In the genomic region with DNA sequence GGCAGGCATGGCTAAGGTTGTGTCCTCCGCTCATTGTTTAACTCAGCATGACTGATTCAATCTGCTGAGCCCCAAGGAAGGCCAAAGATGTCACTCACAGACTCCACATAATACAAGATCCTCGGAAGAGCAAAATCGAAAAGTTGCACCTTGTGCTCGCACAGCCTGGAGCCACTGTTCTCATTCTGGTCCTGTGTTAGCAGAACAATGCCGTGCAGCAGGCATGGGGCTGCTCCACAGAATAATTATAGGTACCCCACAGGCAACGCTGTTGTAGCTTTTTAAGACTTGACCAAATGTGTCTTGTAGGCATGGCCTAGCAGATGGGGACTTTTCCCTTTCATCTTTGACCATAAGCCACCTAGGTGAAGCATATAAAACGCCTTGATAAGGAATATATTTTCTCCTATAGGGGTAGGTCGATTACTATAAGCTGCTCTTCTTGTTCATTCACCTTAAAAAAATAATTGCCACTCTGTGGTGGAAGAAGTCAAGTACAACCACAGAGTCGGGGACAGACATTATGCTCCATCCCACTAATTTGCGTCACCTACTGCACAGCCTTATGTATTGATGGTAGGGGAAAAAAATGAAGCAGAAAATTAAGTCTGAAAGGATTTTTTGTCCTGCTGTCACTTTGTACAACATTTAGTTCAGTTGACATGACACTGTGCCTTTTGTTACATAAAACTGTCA, we compare ENCODE assay signal across 14 mouse cellular contexts.
DNase-seq lines count a peak whose midpoint lies in the region; ATAC-seq and TF ChIP-seq lines count a peak whose summit lies in the region.
"Had no signal": no experiment of that assay in that cellular context is flagged by ENCODE, and none has a peak within 500 bp of the region (broad histone marks: within the 10 kb centered on the region; RNA-seq: fewer than 3 reads in every experiment).

No protein-coding gene starts in this region.

- no peak for TF ChIP-seq CTCF in brain, embryonic 14.5 days (IDR thresholded peaks at IDR 0.05; ENCODE audit: borderline replicate concordance, extremely low read depth, insufficient read depth, insufficient read length)

- no peaks in the 10 kb centered on the region for H3K36me3 ChIP-seq in embryonic facial prominence, embryonic 14.5 days (ENCODE audit: control insufficient read depth, insufficient read depth, low read length)
- H3K36me3 ChIP-seq in hindbrain, embryonic 11.5 days (ENCODE audit: control insufficient read depth, insufficient read depth, low read length) = no peaks in the 10 kb centered on the region
- H3K36me3 ChIP-seq in midbrain, embryonic 13.5 days = no peaks in the 10 kb centered on the region
- H3K36me3 ChIP-seq in kidney, embryonic 16.5 days (ENCODE audit: insufficient read depth, low read length) = no peaks in the 10 kb centered on the region
- H3K36me3 ChIP-seq: limb, embryonic 12.5 days; liver, embryonic 15.5 days had no signal

- H3K27me3 ChIP-seq in embryonic facial prominence, embryonic 14.5 days (replicated peaks; ENCODE audit: control insufficient read depth, insufficient read depth, low read length) = no peaks in the 10 kb centered on the region
- H3K27me3 ChIP-seq in hindbrain, embryonic 11.5 days (ENCODE audit: control insufficient read depth, insufficient read depth, low read length) = peaks cover 2% of the 10 kb centered on the region; the same call in 1 of the 2 replicates
- peaks cover 4% of the 10 kb centered on the region; the same call in 1 of the 2 replicates for H3K27me3 ChIP-seq in midbrain, embryonic 13.5 days
- no peaks in the 10 kb centered on the region for H3K27me3 ChIP-seq in kidney, embryonic 16.5 days (ENCODE audit: insufficient read depth, low read length)
- H3K27me3 ChIP-seq: limb, embryonic 12.5 days; liver, embryonic 15.5 days had no signal

- no peak overlapping the region for H3K4me2 ChIP-seq in embryonic facial prominence, embryonic 14.5 days (ENCODE audit: low read depth, low read length)
- no peak overlapping the region for H3K4me2 ChIP-seq in hindbrain, embryonic 11.5 days (replicated peaks; ENCODE audit: low read depth, low read length)
- 0 out of 2 replicates have a peak overlapping the region, but pooled peaks have one; percentile 1 for H3K4me2 ChIP-seq in midbrain, embryonic 13.5 days (replicated peaks)
- no peak overlapping the region for H3K4me2 ChIP-seq in kidney, embryonic 16.5 days (replicated peaks; ENCODE audit: low read depth, low read length)
- H3K4me2 ChIP-seq: limb, embryonic 12.5 days; liver, embryonic 15.5 days had no signal

- peak; percentile 37; the same call in 1 of the 2 replicates for ATAC-seq in embryonic facial prominence, embryonic 14.5 days (ENCODE audit: low read depth)
- peak; percentile 86 for ATAC-seq in hindbrain, embryonic 11.5 days (ENCODE audit: low FRiP score)
- peak; percentile 90 for ATAC-seq in midbrain, embryonic 13.5 days
- ATAC-seq in kidney, embryonic 16.5 days (ENCODE audit: low FRiP score, low TSS enrichment) = no peak

- TF ChIP-seq POLR2A in brain, embryonic 14.5 days (IDR thresholded peaks at IDR 0.05; ENCODE audit: borderline replicate concordance, extremely low read depth, insufficient read depth, insufficient read length, poor library complexity, severe bottlenecking) = no peak

- no peak overlapping the region for H3K4me3 ChIP-seq in embryonic facial prominence, embryonic 14.5 days (ENCODE audit: low read depth, low read length)
- H3K4me3 ChIP-seq in hindbrain, embryonic 11.5 days (ENCODE audit: low read depth, low read length) = no peak overlapping the region
- no peak overlapping the region for H3K4me3 ChIP-seq in midbrain, embryonic 13.5 days (replicated peaks)
- no peak overlapping the region for H3K4me3 ChIP-seq in kidney, embryonic 16.5 days (ENCODE audit: low read length)
- H3K4me3 ChIP-seq: limb, embryonic 12.5 days; liver, embryonic 15.5 days had no signal

- H3K4me1 ChIP-seq in embryonic facial prominence, embryonic 14.5 days (ENCODE audit: control insufficient read depth, insufficient read depth, low read length) = no peaks in the 10 kb centered on the region
- no peaks in the 10 kb centered on the region for H3K4me1 ChIP-seq in hindbrain, embryonic 11.5 days (replicated peaks; ENCODE audit: control insufficient read depth, insufficient read depth, low read length)
- peaks cover 9% of the 10 kb centered on the region for H3K4me1 ChIP-seq in midbrain, embryonic 13.5 days (replicated peaks)
- no peaks in the 10 kb centered on the region for H3K4me1 ChIP-seq in kidney, embryonic 16.5 days (ENCODE audit: insufficient read depth, low read length)
- H3K4me1 ChIP-seq: limb, embryonic 12.5 days; liver, embryonic 15.5 days had no signal

- no peaks in the 10 kb centered on the region for H3K9me3 ChIP-seq in embryonic facial prominence, embryonic 14.5 days (ENCODE audit: control insufficient read depth, low read length)
- H3K9me3 ChIP-seq in hindbrain, embryonic 11.5 days (ENCODE audit: control insufficient read depth, low read length) = no peaks in the 10 kb centered on the region
- H3K9me3 ChIP-seq in midbrain, embryonic 13.5 days = no peaks in the 10 kb centered on the region
- no peaks in the 10 kb centered on the region for H3K9me3 ChIP-seq in kidney, embryonic 16.5 days (ENCODE audit: low read length)
- H3K9me3 ChIP-seq: limb, embryonic 12.5 days; liver, embryonic 15.5 days had no signal

- no peak overlapping the region for H3K27ac ChIP-seq in embryonic facial prominence, embryonic 14.5 days (replicated peaks; ENCODE audit: low read depth, low read length)
- H3K27ac ChIP-seq in hindbrain, embryonic 11.5 days (ENCODE audit: low read depth, low read length) = no peak overlapping the region
- no peak overlapping the region for H3K27ac ChIP-seq in midbrain, embryonic 13.5 days
- H3K27ac ChIP-seq in kidney, embryonic 16.5 days (ENCODE audit: low read length) = no peak overlapping the region
- H3K27ac ChIP-seq: limb, embryonic 12.5 days; liver, embryonic 15.5 days had no signal

- 64% methylated on average over 10 of the region's 10 CpGs for WGBS in embryonic facial prominence, embryonic 14.5 days
- 41% methylated on average over 10 of the region's 10 CpGs for WGBS in hindbrain, embryonic 11.5 days
- WGBS in midbrain, embryonic 13.5 days = 29% methylated on average over 10 of the region's 10 CpGs
- WGBS in kidney, embryonic 16.5 days = 86% methylated on average over 10 of the region's 10 CpGs

- peak; percentile 73 for DNase-seq in brain, embryonic 14.5 days (ENCODE audit: low read depth)
- DNase-seq in embryonic facial prominence, embryonic 14.5 days (ENCODE audit: low spot score) = no peak
- peak; percentile 38 for DNase-seq in hindbrain, embryonic 11.5 days (ENCODE audit: low spot score)
- no peak for DNase-seq in kidney, postnatal 36 days
- no peak for DNase-seq in left cerebral cortex, adult 18-20 months (ENCODE audit: low spot score in 2 of 2)
- no peak for DNase-seq in ovary, postnatal 14 days (ENCODE audit: low spot score)
- DNase-seq: cerebellum, postnatal 10 days; kidney, postnatal 14 days; lung, postnatal 4 days; thymus, postnatal 4 days had no signal

- no peak overlapping the region for H3K9ac ChIP-seq in embryonic facial prominence, embryonic 14.5 days (ENCODE audit: low read depth, low read length)
- no peak overlapping the region for H3K9ac ChIP-seq in hindbrain, embryonic 11.5 days (ENCODE audit: low read depth, low read length)
- no peak overlapping the region for H3K9ac ChIP-seq in midbrain, embryonic 13.5 days (replicated peaks)
- no peak overlapping the region for H3K9ac ChIP-seq in kidney, embryonic 16.5 days (replicated peaks; ENCODE audit: low read length)
- H3K9ac ChIP-seq: limb, embryonic 12.5 days; liver, embryonic 15.5 days had no signal

Comparison
In these comparisons a context has a peak if more than half of its experiments do, and no peak if none do; other contexts are left out.
1. DNase-seq: peak in brain, embryonic 14.5 days (single experiment) and hindbrain, embryonic 11.5 days (single experiment); none in embryonic facial prominence, embryonic 14.5 days (single experiment), kidney, postnatal 36 days (0 of 2), left cerebral cortex, adult 18-20 months (0 of 2) and ovary, postnatal 14 days (single experiment).